ENCODE assay signal across 8 mouse cellular contexts in the genomic region with DNA sequence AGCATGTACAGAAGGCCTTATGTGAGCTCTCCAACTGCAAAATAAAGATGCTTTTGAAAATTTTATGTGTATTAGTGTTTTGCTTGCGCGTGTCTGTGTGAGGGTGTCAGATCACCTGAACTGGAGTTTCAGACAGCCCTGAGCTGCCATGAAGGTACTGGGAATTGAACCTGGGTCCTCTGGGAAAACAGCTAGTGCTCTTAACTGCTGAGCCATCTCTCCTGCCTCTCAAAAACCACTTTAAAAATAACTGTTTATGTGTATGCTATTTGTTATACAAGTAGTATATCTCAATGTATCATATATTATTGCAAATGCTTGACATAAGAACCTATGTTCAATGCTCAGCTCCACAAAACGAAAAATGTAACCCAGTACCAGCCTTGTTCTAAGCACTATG. TPM values are rescaled to one million over a fixed set of nuclear protein-coding genes. Genes with fewer than 3 reads are reported as not detected.
DNase-seq lines count a peak whose midpoint lies in the region; ATAC-seq lines count a peak whose summit lies in the region.

No protein-coding gene starts in this region.

- no peak overlapping the region for H3K27ac ChIP-seq in lung, embryonic 16.5 days (ENCODE audit: low read length)
- H3K27ac ChIP-seq in forebrain, embryonic 14.5 days (ENCODE audit: low read depth, low read length) = no peak overlapping the region
- H3K27ac ChIP-seq in intestine, embryonic 15.5 days = no peak overlapping the region
- H3K27ac ChIP-seq in neural tube, embryonic 13.5 days (replicated peaks) = no peak overlapping the region

- no peak overlapping the region for H3K9ac ChIP-seq in lung, embryonic 16.5 days (ENCODE audit: low read length)
- H3K9ac ChIP-seq in forebrain, embryonic 14.5 days (ENCODE audit: low read length) = 0 out of 2 replicates have a peak overlapping the region, but pooled peaks have one; percentile 35
- H3K9ac ChIP-seq in intestine, embryonic 15.5 days = no peak overlapping the region
- H3K9ac ChIP-seq in neural tube, embryonic 13.5 days = no peak overlapping the region

- H3K4me3 ChIP-seq in lung, embryonic 16.5 days (ENCODE audit: low read length) = no peak overlapping the region; the same call in 1 of the 2 replicates
- H3K4me3 ChIP-seq in forebrain, embryonic 14.5 days (ENCODE audit: low read depth, low read length) = peak overlapping the region; percentile 75; the same call in 1 of the 2 replicates
- no peak overlapping the region for H3K4me3 ChIP-seq in intestine, embryonic 15.5 days (replicated peaks)
- H3K4me3 ChIP-seq in neural tube, embryonic 13.5 days = peak overlapping the region; percentile 90; the same call in 1 of the 2 replicates

- peaks cover 15% of the 10 kb centered on the region for H3K36me3 ChIP-seq in lung, embryonic 16.5 days (ENCODE audit: control insufficient read depth, insufficient read depth, low read length)
- H3K36me3 ChIP-seq in forebrain, embryonic 14.5 days (ENCODE audit: control insufficient read depth, insufficient read depth, low read length) = peaks cover 35% of the 10 kb centered on the region
- peaks cover 15% of the 10 kb centered on the region for H3K36me3 ChIP-seq in intestine, embryonic 15.5 days
- peaks cover 28% of the 10 kb centered on the region for H3K36me3 ChIP-seq in neural tube, embryonic 13.5 days

- no peaks in the 10 kb centered on the region for H3K27me3 ChIP-seq in lung, embryonic 16.5 days (ENCODE audit: control insufficient read depth, insufficient read depth, low read depth, low read length)
- no peaks in the 10 kb centered on the region for H3K27me3 ChIP-seq in forebrain, embryonic 14.5 days (replicated peaks; ENCODE audit: control insufficient read depth, insufficient read depth, low read length)
- no peaks in the 10 kb centered on the region for H3K27me3 ChIP-seq in intestine, embryonic 15.5 days (replicated peaks)
- H3K27me3 ChIP-seq in neural tube, embryonic 13.5 days = no peaks in the 10 kb centered on the region

- peaks cover 16% of the 10 kb centered on the region for H3K4me1 ChIP-seq in lung, embryonic 16.5 days (replicated peaks; ENCODE audit: control insufficient read depth, insufficient read depth, low read length)
- H3K4me1 ChIP-seq in forebrain, embryonic 14.5 days (ENCODE audit: control insufficient read depth, insufficient read depth, low read length) = peaks cover 3% of the 10 kb centered on the region; the same call in 1 of the 2 replicates
- 0 out of 2 replicates have a peak, but pooled peaks cover 5% of the 10 kb centered on the region for H3K4me1 ChIP-seq in intestine, embryonic 15.5 days (replicated peaks)
- H3K4me1 ChIP-seq in neural tube, embryonic 13.5 days (replicated peaks) = peaks cover 49% of the 10 kb centered on the region

- no peak for DNase-seq in lung, postnatal 25 days (ENCODE audit: low spot score)
- DNase-seq in forebrain, embryonic 14.5 days (ENCODE audit: low spot score) = no peak
- no peak for DNase-seq in ovary, postnatal 10 days (ENCODE audit: low spot score)
- no peak for DNase-seq in thymus, postnatal 14 days

- no peaks in the 10 kb centered on the region for H3K9me3 ChIP-seq in lung, embryonic 16.5 days (ENCODE audit: control insufficient read depth, low read length)
- H3K9me3 ChIP-seq in forebrain, embryonic 14.5 days (replicated peaks; ENCODE audit: control insufficient read depth, low read length) = no peaks in the 10 kb centered on the region
- no peaks in the 10 kb centered on the region for H3K9me3 ChIP-seq in intestine, embryonic 15.5 days
- no peaks in the 10 kb centered on the region for H3K9me3 ChIP-seq in neural tube, embryonic 13.5 days

- 60% methylated on average over 3 of the region's 3 CpGs for WGBS in lung, embryonic 16.5 days
- WGBS in forebrain, embryonic 14.5 days = 68% methylated on average over 3 of the region's 3 CpGs
- 63% methylated on average over 3 of the region's 3 CpGs for WGBS in intestine, embryonic 15.5 days
- 74% methylated on average over 3 of the region's 3 CpGs for WGBS in neural tube, embryonic 13.5 days

- no peak for ATAC-seq in lung, embryonic 16.5 days (ENCODE audit: low read depth)
- no peak for ATAC-seq in forebrain, embryonic 14.5 days
- no peak for ATAC-seq in intestine, embryonic 15.5 days
- no peak for ATAC-seq in neural tube, embryonic 13.5 days (ENCODE audit: low read depth)
- ATAC-seq in inflammation-experienced regulatory T-cells, adult 6 months = no peak

- H3K4me2 ChIP-seq in lung, embryonic 16.5 days (ENCODE audit: low read depth, low read length) = peak overlapping the region; percentile 84
- H3K4me2 ChIP-seq in forebrain, embryonic 14.5 days (ENCODE audit: low read length) = peak overlapping the region; percentile 75
- H3K4me2 ChIP-seq in intestine, embryonic 15.5 days (replicated peaks) = peak overlapping the region; percentile 66
- peak overlapping the region; percentile 84 for H3K4me2 ChIP-seq in neural tube, embryonic 13.5 days

RNA-seq across cellular contexts. Expression of a gene that starts 0.9 kb away (rescaled TPM):
- 101 and 108 TPM in 2 replicates for polyA plus RNA-seq in lung, embryonic 16.5 days (2015; fragmentation: Nextera tagmentation; extraction: Ambion mirVana)
- 66.6 and 82.4 TPM in 2 replicates for polyA plus RNA-seq in forebrain, embryonic 14.5 days (2014; fragmentation: Nextera tagmentation; extraction: Ambion mirVana)
- 62.6 and 72.3 TPM in 2 replicates for polyA plus RNA-seq in intestine, embryonic 15.5 days (2015; fragmentation: Nextera tagmentation; extraction: Ambion mirVana)
- 153 and 154 TPM in 2 replicates for polyA plus RNA-seq in neural tube, embryonic 13.5 days (2015; fragmentation: Nextera tagmentation; extraction: Ambion mirVana)
- polyA plus RNA-seq in inflammation-experienced regulatory T-cells, adult 6 months (2017; shearing (Covaris generic)) = 10 to 100 TPM; 31.9 to 78.6 (median 57.6) TPM

RNA-seq across cellular contexts. Expression of a gene that starts 30.2 kb away (rescaled TPM):
- 92.9 and 100 TPM in 2 replicates for polyA plus RNA-seq in lung, embryonic 16.5 days (2015; fragmentation: Nextera tagmentation; extraction: Ambion mirVana)
- 33.9 and 40.1 TPM in 2 replicates for polyA plus RNA-seq in forebrain, embryonic 14.5 days (2014; fragmentation: Nextera tagmentation; extraction: Ambion mirVana)
- 83.2 and 85.6 TPM in 2 replicates for polyA plus RNA-seq in intestine, embryonic 15.5 days (2015; fragmentation: Nextera tagmentation; extraction: Ambion mirVana)
- polyA plus RNA-seq in neural tube, embryonic 13.5 days (2015; fragmentation: Nextera tagmentation; extraction: Ambion mirVana) = 95.9 and 104 TPM in 2 replicates
- 100 to 1,000 TPM; 122 to 190 (median 146) TPM for polyA plus RNA-seq in inflammation-experienced regulatory T-cells, adult 6 months (2017; shearing (Covaris generic))

RNA-seq across cellular contexts. Expression of a gene that starts 38.0 kb away (rescaled TPM):
- 22.6 and 27.0 TPM in 2 replicates for polyA plus RNA-seq in lung, embryonic 16.5 days (2015; fragmentation: Nextera tagmentation; extraction: Ambion mirVana)
- polyA plus RNA-seq in forebrain, embryonic 14.5 days (2014; fragmentation: Nextera tagmentation; extraction: Ambion mirVana) = 29.2 and 35.6 TPM in 2 replicates
- 24.6 and 24.7 TPM in 2 replicates for polyA plus RNA-seq in intestine, embryonic 15.5 days (2015; fragmentation: Nextera tagmentation; extraction: Ambion mirVana)
- polyA plus RNA-seq in neural tube, embryonic 13.5 days (2015; fragmentation: Nextera tagmentation; extraction: Ambion mirVana) = 33.2 and 39.8 TPM in 2 replicates
- 10 to 100 TPM in 2 of 3 experiments, 1 to 10 TPM in 1; 9.5 to 14.6 (median 11.6) TPM for polyA plus RNA-seq in inflammation-experienced regulatory T-cells, adult 6 months (2017; shearing (Covaris generic))

RNA-seq across cellular contexts. Expression of a gene that starts 52.1 kb away (rescaled TPM):
- 1.7 and 4.0 TPM in 2 replicates for polyA plus RNA-seq in lung, embryonic 16.5 days (2015; fragmentation: Nextera tagmentation; extraction: Ambion mirVana)
- polyA plus RNA-seq in forebrain, embryonic 14.5 days (2014; fragmentation: Nextera tagmentation; extraction: Ambion mirVana) = 0.52 and 1.2 TPM in 2 replicates
- polyA plus RNA-seq in intestine, embryonic 15.5 days (2015; fragmentation: Nextera tagmentation; extraction: Ambion mirVana) = 1.7 and 1.8 TPM in 2 replicates
- 0.54 and 0.71 TPM in 2 replicates for polyA plus RNA-seq in neural tube, embryonic 13.5 days (2015; fragmentation: Nextera tagmentation; extraction: Ambion mirVana)
- 100 to 1,000 TPM; 109 to 139 (median 109) TPM for polyA plus RNA-seq in inflammation-experienced regulatory T-cells, adult 6 months (2017; shearing (Covaris generic))

Comparison
In these comparisons a context has a peak if more than half of its experiments do, and no peak if none do; other contexts are left out.
1. H3K4me3 ChIP-seq: peak in forebrain, embryonic 14.5 days (single experiment) and neural tube, embryonic 13.5 days (single experiment); none in lung, embryonic 16.5 days (single experiment) and intestine, embryonic 15.5 days (single experiment).
2. Peak in every context shown above with its lines, with median percentiles within 50 percentile points of each other: H3K4me2 ChIP-seq.